Mouse (Mus musculus): Measurements from ENCODE around the gene Kcng3. TPM values are rescaled to one million over a fixed set of nuclear protein-coding genes. Genes with fewer than 3 reads are reported as not detected.

Kcng3 gene
- total RNA-seq, 2 experiments from 2014 or later: 5.9 to 6.1 TPM

DNA sequence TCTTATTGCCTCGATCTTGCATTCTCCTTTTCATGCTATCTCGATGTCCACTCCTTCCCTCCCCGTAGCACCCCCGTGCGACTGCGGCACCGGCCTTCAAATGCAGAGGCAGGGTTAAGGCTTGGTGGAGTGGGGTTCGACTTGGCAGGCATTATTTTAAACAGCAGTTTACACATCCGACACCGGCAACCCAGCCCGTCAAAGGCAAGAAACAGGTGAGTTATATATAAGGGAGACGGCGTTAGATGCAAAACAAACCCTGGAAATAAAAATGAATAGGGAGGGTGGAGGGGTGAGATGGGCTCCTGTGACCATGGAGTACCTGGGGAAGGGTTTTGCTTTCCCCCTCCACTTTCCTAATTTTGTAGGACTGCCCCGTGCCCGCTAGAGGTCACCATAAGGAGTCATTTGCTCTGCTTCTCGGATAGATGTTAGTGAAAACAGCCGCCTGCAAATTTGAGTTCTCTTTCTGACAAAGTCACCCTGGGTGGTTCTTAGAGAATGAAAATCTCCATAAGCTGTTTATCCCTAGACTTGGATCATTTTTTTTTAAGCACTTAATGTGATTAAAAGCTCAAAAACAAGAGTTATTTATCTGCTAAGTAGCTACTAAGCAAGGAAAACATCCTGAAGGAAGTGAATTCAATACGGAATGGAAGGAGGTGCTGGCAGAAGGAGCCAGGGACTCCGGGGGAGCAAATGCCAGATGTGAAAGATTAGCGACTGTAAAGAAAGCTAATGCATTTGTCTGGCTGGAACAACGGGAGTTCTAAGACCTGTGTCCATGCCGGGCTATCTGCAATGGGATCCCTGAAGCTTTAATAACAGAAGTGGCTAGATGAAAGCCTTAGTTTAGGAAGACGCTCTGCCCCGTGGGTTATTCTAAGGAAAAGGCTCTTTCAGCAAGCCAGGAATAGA, 1.2 kb upstream of the Kcng3 start:
- peak; percentile 72 to 79 for DNase-seq (ENCODE audit: low spot score in 2 of 2)

- DNase-seq (ENCODE audit: low spot score in 2 of 2): no peak
Observed at GRCm38 (mm10) chr17:83630787-83631678, 662 bp downstream of the Kcng3 start.

- DNase-seq (ENCODE audit: low spot score in 2 of 2): no peak
Observed at GRCm38 (mm10) chr17:83613907-83614306, 17.8 kb downstream of the Kcng3 start.

DNA sequence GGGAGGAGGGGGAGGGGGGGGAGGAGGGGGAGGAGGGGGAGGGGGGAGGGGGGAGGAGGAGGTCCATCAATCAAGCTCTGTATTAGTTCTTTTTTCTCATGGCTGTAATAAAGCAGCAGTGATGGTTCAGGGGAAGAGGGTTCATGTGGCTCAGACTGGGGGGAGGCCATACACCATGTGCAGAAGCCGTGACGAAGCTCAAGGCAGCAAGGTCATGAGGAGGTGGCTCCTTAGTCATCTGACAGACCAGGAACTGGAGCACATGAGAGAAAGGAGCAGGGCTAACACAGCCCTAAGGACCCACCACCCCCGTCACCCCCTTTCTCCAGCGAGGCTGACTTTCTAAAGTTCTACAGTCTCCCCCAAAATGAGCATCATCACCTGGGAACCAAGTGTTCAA, 22.2 kb downstream of the Kcng3 start:
- no peak for DNase-seq (ENCODE audit: low spot score in 2 of 2)

GRCm38 (mm10) chr17:83600976-83601375, 30.7 kb downstream of the Kcng3 start:
- no peak for DNase-seq (ENCODE audit: low spot score in 2 of 2)

DNA sequence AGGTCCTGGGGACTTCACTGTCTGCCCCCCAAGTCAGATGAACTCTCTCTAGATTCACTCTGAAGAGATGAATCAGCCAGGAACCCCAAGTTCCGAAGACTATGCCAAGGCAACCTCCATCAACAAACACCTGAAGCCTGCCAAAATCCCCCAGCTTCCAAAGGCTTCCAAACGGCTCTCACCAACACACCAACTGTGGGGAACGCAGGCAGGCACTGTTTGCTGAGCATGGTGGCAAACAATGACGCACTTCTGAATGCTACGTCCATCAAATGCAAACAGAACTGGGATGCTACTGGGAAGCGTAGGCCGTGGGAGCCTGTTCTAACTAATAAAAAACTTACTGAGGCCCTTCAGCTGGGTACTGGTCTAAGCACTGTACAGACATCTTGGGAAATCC, 35.7 kb downstream of the Kcng3 start:
- DNase-seq (ENCODE audit: low spot score in 2 of 2): peak; percentile 32 to 57

GRCm38 (mm10) chr17:83594526-83594925, 37.2 kb downstream of the Kcng3 start:
- DNase-seq (ENCODE audit: low spot score in 2 of 2): no peak

GRCm38 (mm10) chr17:83593396-83593795, 38.3 kb downstream of the Kcng3 start:
- DNase-seq (ENCODE audit: low spot score in 2 of 2): no peak

DNA sequence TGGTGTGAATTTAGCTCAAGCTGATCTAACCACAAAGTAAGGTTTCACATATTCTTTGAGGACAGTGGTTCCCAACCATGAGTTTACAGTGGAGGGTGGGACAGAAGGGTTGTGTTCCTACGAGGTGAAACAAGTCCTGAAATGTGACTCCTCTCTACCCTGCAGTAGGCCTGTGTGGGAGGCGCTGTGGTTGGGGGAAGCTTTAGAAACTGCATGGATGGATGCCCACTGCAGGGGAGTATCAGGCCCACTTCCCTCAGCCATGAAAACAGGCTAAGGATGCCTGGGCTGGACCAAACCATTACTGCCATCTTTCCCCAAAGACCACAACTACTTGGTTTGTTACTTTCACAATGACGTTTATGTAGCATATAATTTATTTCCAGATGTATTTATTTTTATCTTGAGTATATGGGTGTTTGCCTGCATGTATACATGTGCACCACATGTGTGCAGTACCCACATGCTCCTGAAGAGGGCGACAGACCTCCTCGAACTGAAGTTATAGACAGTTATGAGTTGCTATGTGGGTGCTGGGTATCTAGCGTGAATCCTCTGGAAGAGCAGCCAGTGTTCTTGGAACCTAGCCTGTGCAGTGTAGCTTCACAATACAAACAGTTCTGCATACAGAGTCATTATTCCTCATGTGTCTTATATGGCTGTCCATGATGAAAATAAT, 42.9 kb downstream of the Kcng3 start:
- no peak for DNase-seq (ENCODE audit: low spot score in 2 of 2)

DNA sequence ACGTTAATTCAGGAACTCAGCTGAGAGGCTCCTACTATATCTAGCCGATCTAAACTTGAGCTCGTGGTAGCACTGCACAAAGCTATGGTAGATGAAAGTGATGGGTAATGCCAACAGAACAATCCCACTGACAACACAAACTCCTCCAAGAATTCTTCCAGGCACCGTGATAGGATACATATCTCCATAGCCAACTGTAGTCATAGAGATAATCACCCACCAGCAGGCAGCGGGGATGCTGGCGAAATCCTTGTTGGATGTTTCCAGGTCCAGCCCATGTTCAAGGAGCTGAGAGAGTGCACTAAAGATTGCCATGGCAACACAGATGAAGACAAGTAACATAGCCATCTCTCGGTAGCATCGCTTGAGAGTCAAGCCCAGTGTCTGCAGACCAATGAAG, 44.0 kb downstream of the Kcng3 start:
- DNase-seq (ENCODE audit: low spot score in 2 of 2): peak in 1 of 2 experiments; percentile 28

GRCm38 (mm10) chr17:83582585-83582984, 49.1 kb downstream of the Kcng3 start:
- DNase-seq (ENCODE audit: low spot score in 2 of 2): no peak

DNA sequence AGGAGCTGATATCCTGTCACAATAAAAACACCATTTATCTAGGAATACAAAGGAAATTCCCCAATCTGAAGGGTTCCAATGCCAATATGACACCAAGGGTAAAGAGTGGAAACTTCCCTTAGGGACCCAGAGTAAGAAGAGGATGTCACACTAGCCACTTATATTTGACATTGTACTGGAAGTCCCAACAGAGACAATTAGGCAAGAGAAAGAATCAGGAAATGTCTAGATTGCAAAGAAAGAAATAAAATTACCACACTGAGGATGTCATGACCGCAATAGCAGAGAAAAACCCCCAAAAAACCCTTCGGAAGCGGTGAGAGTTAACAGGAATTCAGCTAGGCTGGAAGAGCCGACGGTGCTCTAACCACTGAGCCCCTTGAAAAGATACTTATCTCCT, 51.0 kb downstream of the Kcng3 start:
- no peak for DNase-seq (ENCODE audit: low spot score in 2 of 2)

DNA sequence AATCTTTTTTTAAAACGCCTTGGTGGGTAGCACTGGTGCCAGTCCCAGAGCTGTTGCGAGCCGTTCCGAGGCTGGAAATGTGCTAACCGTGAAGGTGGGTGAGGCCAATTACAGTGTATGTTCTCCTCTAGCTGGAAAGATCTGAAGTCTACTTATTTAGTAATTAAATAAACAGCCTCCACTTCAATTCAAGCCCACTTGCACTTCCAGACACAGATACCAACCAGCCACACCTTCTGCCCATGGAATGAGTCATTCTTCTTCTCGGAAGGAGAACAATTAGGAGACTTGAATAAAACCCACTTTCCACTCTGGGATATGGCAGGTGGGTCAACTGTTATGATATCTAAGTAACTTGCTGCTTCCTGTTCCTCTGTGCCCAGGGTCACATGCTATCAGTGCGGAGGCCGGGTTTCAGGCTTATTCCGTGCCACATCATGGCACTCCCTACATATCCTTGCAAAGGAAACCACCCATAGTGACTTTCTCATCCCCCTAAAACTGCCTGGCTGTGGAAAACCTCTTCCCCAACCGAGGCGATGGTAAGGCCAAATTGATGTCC, 54.8 kb downstream of the Kcng3 start:
- no peak for DNase-seq (ENCODE audit: low spot score in 2 of 2)

GRCm38 (mm10) chr17:83574615-83575014, 57.1 kb downstream of the Kcng3 start:
- DNase-seq (ENCODE audit: low spot score in 2 of 2): no peak

GRCm38 (mm10) chr17:83573128-83573527, 58.6 kb downstream of the Kcng3 start:
- no peak for DNase-seq (ENCODE audit: low spot score in 2 of 2)

DNA sequence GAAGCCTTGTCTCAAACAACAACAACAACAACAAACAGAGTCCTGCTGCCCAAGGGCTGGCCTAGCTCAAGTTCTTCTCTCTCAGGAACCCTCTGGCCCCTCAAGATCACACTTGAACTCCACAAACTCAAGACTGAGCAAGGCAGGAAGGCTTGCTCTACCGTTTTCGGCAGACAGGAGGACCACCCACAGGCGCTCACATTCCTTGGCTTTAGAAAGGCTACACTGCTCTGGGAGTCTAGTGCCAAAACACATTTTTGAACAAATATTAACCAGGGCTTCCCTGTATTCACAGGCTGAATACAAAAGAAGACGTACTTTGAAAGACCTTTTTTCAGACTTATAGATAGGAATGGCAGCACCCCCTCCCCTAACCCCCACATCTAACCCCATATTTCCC, 59.3 kb downstream of the Kcng3 start:
- no peak for DNase-seq (ENCODE audit: low spot score in 2 of 2)

GRCm38 (mm10) chr17:83567375-83567774, 64.3 kb downstream of the Kcng3 start:
- DNase-seq (ENCODE audit: low spot score in 2 of 2): no peak

DNA sequence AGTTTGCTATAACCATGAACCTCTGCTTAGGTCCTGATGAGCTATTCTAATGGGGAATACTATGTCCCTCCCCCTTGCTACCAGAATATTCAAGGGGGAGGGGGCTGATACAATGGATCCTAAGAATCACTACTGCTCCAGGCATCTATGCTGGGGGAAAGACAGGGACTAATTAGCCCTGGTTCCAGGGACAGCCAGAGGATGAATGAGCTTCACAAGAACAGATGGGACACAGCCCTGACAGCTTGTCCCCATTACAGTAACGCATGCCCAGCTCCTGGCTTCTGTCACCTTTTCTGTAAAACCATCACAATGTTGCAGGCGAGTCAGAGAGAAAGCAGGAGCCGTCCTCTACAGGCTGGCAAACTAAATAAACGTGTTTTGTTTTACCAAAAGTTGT, 66.2 kb downstream of the Kcng3 start:
- peak; percentile 41 to 67 for DNase-seq (ENCODE audit: low spot score in 2 of 2)

DNA sequence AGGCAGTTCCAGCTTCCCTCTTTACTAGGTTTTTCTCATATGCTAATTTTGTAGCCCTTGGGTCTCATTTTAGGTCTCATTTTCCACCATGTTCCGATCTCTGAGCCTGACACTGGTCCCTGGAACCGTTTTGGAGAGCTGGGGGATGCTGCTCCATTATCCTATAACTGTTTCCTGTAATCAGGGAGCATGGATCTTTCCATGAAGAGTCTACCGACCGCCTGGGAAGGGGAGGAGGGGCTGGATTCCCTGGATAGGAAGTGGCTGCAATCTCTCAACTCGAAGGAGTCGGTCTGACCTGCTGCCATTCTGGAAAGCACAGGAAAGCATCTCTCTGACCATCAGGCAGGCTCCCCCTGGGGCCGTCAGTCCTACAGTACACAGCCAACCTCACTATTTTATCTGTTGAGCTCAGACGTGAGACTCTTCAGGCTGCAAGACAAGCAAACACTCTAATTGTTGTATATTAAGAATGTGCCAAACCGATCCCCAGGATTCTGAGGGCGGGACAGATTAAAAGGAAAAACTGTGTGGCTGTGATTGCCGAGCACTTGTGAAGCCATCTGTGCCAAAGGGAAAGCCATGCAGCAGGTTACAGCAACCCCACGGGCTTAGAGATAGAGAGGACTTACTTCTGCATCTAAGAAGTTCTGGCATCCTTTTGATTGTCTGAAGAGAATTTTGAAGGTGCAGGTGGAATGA, 67.4 kb downstream of the Kcng3 start:
- no peak for DNase-seq (ENCODE audit: low spot score in 2 of 2)

DNA sequence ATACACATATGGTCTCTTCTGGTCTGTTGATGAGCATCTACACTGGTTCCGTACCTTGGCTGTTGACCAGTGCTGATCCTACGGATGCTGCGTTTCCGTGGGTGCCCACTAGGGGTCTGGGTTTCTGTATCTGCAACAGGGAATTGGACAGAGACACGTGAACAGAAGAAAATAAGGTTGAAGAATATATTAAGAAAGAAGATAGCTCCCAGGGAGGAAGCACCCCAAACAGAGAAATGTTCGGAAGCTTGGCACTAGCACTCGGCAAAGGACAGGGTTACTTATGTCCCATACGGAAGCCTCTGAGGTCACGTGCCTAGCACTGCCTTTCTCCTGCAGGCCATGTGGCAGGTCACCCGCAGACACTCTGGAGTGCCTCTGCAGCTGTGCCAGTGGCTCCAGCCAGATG, 68.0 kb downstream of the Kcng3 start:
- DNase-seq (ENCODE audit: low spot score in 2 of 2): peak in 1 of 2 experiments; percentile 41
